Mouse (Mus musculus): ENCODE measurements around the gene BC067074. TPM values are rescaled to one million over a fixed set of nuclear protein-coding genes. Genes with fewer than 3 reads are reported as not detected.

The BC067074 gene
- polyA plus RNA-seq, 1 experiment from 2014 or later: 8.3 TPM

DNA sequence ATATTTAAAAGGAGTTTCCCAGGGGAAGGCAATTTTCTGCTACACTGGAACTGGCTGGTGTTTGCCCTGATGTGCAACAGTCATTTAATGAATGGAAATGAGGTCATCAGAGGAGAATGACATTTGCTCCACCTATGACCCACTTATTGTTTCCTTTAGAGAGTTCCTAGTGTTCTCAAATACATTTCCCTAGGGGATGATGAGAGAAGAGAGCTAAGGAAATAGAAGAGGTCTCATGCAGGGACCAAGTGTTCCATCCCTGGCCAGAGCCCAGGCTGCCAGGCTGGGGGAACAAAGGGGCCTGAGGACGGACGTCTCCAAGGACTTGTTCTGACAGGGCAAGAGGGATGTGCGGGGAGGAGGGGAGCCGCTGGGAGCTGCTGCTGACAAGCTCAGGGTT, 62.1 kb downstream of the BC067074 start:
- Histone ChIP-seq H3K27me3 (no peaks in the 10 kb centered on the region), H3K9me3 (no peaks in the 10 kb centered on the region), H3K27ac (no peak overlapping the region), H3K4me2 (replicated peaks) (no peak overlapping the region), H3K4me1 (peaks cover 4% of the 10 kb centered on the region), H3K4me3 (no peak overlapping the region), H3K36me3 (no peaks in the 10 kb centered on the region), H3K9ac (no peak overlapping the region)
- WGBS: 31% methylated on average over 4 of the region's 4 CpGs
- ATAC-seq (ENCODE audit: insufficient number of reproducible peaks, insufficient read depth, low FRiP score, low TSS enrichment): no peak

DNA sequence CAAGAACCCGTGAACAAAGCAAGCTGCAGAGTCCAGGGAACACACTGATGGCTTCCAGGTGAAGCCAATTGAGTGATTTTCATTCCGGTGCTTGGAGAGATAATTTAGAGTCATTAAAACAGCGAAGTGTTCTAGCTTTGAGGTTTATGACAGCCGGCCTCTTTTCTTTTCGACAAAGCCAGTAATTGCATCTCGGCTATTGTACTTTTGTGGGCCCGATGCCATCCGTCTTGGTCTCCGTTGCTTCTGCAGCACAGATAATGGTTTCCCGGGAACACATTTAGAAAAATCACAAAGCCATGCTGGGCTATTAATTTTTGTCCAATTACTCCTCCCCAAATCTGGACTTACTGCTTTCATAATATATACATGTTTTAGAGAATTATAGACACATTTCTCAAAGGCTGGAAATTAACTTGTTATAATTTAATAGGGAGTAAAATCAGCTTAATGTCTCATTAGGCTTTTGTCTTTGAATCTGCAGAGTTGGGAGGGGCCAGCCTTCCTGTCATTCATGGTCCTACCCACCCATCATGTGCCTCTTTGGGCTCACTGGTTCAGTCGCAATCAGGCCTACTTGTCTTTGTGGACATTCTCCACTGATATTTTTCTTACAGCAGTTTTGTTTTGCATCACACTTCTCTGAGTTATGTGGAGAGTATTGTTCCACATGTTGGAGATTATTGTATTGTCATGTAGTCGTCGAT, 64.6 kb downstream of the BC067074 start:
- H3K4me3 ChIP-seq: no peak overlapping the region
- no peaks in the 10 kb centered on the region for H3K27me3 ChIP-seq
- WGBS: 71% methylated on average over 13 of the region's 13 CpGs
- H3K27ac ChIP-seq: no peak overlapping the region
- ATAC-seq (ENCODE audit: insufficient number of reproducible peaks, insufficient read depth, low FRiP score, low TSS enrichment): no peak
- H3K36me3 ChIP-seq: no peaks in the 10 kb centered on the region
- H3K9ac ChIP-seq: no peak overlapping the region
- no peak overlapping the region for H3K4me2 ChIP-seq (replicated peaks)
- no peaks in the 10 kb centered on the region for H3K9me3 ChIP-seq
- no peaks in the 10 kb centered on the region; the same call in none of the 2 replicates for H3K4me1 ChIP-seq

DNA sequence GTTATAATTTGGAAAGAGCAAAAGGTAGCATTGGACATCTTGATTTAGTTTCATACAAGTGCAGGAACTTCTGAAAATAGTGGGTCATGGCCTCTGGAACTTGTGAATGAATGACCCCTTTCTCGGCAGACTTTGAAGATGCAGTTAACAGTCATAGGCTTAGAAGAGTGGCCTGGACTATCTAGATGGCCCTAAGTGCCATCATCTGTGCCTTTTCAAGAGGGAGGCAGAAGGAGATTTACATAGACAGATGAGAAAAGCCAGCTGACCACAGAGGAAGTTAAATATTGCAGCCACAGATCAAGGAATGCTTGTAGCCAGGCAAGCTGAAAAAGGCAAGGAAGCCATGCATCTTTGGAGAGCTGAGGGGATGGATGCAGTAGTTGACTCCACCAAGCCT, 66.7 kb downstream of the BC067074 start:
- Histone ChIP-seq H3K4me1 (no peaks in the 10 kb centered on the region; the same call in none of the 2 replicates), H3K36me3 (no peaks in the 10 kb centered on the region), H3K9ac (no peak overlapping the region), H3K4me3 (no peak overlapping the region), H3K4me2 (replicated peaks) (no peak overlapping the region), H3K27ac (no peak overlapping the region), H3K9me3 (no peaks in the 10 kb centered on the region), H3K27me3 (no peaks in the 10 kb centered on the region)
- 58% methylated on average over 1 of the region's 1 CpGs for WGBS
- no peak for ATAC-seq (ENCODE audit: insufficient number of reproducible peaks, insufficient read depth, low FRiP score, low TSS enrichment)

DNA sequence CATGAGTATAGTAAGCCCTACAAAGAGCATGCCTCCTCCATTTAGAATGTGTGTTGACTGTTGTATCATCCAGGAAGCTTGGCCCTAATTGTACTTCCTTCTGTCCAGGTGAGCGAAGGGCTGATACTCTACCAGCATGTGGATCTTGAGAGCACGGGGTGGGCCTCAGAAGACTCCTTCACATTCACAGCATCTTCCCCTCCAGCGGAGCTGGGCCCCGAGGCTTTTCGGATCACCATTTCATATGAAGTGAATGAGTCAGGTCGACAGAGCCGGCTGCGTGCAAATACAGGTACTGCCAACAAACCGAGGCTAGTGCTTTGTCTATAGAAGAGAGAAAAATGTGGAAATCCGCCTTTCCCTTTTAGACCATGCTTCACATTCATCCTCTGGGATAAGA, 73.0 kb downstream of the BC067074 start:
- H3K4me1 ChIP-seq: no peaks in the 10 kb centered on the region
- no peaks in the 10 kb centered on the region for H3K27me3 ChIP-seq
- no peak overlapping the region for H3K4me3 ChIP-seq
- no peak overlapping the region for H3K9ac ChIP-seq
- peaks cover 10% of the 10 kb centered on the region; the same call in 1 of the 2 replicates for H3K36me3 ChIP-seq
- no peak for ATAC-seq (ENCODE audit: insufficient number of reproducible peaks, insufficient read depth, low FRiP score, low TSS enrichment)
- WGBS: 90% methylated on average over 10 of the region's 10 CpGs
- no peak overlapping the region for H3K27ac ChIP-seq
- H3K4me2 ChIP-seq (replicated peaks): no peak overlapping the region
- H3K9me3 ChIP-seq: no peaks in the 10 kb centered on the region

DNA sequence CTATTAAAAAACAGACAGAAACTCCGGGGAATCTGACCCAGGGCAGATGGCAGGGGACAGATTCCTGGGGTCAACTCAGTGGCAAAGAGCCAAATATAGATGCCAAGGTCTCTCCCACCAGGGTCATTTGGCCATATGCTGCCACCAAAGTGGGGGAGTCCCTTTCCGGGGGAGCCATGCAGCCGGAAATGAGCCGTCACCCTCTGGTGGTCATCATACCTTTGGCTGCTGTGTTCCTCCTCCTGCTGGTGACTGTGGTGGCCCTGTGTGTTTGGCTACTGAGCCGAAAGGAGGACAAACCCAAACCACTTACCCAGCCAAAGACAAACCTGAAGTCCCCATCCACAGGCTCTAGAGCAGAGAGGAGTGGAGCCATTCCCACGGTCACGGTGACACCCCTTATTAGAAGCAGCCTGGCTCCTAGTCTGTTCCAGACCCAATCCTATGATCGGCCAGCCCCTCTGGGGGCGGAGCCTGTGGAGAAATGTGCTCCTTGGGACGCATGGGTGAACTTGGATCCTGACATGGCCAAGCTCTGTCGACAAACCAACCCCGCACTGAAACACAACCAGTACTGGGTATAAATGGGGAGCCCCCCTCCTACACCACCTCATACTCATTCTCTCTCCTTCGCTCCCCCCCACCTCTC, 76.1 kb downstream of the BC067074 start:
- H3K27me3 ChIP-seq: no peaks in the 10 kb centered on the region
- peaks cover 5% of the 10 kb centered on the region; the same call in 1 of the 2 replicates for H3K4me1 ChIP-seq
- no peaks in the 10 kb centered on the region for H3K9me3 ChIP-seq
- no peak overlapping the region for H3K4me3 ChIP-seq
- H3K27ac ChIP-seq: no peak overlapping the region
- H3K4me2 ChIP-seq (replicated peaks): no peak overlapping the region
- peaks cover 10% of the 10 kb centered on the region; the same call in 1 of the 2 replicates for H3K36me3 ChIP-seq
- 77% methylated on average over 13 of the region's 13 CpGs for WGBS
- ATAC-seq (ENCODE audit: insufficient number of reproducible peaks, insufficient read depth, low FRiP score, low TSS enrichment): 0 out of 2 replicates have a peak, but pooled peaks have one; percentile 6
- H3K9ac ChIP-seq: no peak overlapping the region

DNA sequence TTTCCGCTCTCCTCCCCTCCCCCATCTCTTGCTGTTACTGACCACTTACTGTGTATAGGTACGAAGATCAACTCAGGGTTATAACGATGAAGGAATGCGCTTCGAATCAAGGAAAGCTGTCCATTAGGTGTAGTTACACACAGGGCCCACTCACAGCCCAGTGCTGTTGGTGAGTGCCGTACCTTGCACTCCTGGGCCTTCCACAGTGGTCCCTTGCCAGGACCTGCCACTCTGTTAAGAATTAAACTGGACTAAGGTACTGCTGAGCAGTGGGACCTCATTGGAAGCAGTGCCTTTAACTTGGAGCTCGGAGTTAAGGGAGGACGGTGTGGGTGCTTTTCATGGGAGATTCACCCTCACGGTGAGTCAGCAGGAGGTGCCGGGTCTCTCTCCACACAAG, 76.7 kb downstream of the BC067074 start:
- 90% methylated on average over 10 of the region's 10 CpGs for WGBS
- Histone ChIP-seq H3K27ac (no peak overlapping the region), H3K36me3 (peaks cover 10% of the 10 kb centered on the region; the same call in 1 of the 2 replicates), H3K9me3 (no peaks in the 10 kb centered on the region), H3K4me1 (peaks cover 5% of the 10 kb centered on the region; the same call in 1 of the 2 replicates), H3K27me3 (no peaks in the 10 kb centered on the region), H3K9ac (no peak overlapping the region), H3K4me3 (no peak overlapping the region), H3K4me2 (replicated peaks) (no peak overlapping the region)
- ATAC-seq (ENCODE audit: insufficient number of reproducible peaks, insufficient read depth, low FRiP score, low TSS enrichment): no peak

DNA sequence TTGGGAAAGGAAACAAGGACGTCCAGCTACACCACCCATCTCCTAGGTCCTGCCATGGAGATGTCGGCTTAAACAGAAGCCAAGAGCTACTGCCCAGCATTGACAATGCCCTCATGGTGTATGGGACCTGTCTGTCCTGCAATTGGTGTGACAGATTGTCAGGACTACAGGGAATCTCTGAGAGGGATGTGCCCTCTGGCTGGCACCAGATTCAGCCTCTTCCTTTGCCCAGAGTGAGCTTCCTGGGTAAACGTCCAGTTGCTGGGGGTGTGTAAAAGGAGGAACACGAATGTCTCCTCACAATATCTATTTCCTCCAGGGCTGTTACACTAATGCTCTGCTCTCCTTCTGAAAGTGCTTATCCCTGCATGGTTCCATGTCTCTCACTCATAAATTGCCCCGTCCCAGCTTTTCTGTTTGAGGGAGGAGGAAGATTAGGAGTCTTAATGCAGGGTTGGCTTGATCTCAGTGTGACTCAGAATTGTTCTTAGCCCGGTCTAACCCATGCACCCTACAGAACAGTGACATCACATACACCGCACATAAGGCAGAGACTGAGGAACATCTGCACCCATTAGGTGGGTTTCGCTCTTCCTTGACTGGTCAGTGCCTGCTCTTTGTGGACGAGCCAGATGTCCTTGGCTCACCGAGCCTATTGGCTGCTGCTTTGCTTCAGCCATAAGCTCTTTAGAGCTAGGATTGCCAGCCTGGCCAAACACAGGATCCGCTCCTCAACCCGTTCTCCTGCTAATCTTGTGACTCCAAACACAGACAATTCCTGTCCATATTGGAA, 80.5 kb downstream of the BC067074 start:
- no peak for ATAC-seq (ENCODE audit: insufficient number of reproducible peaks, insufficient read depth, low FRiP score, low TSS enrichment)
- Histone ChIP-seq H3K27ac (no peak overlapping the region), H3K4me3 (no peak overlapping the region), H3K36me3 (no peaks in the 10 kb centered on the region), H3K4me1 (peaks cover 5% of the 10 kb centered on the region; the same call in 1 of the 2 replicates), H3K27me3 (no peaks in the 10 kb centered on the region), H3K4me2 (replicated peaks) (no peak overlapping the region), H3K9me3 (no peaks in the 10 kb centered on the region), H3K9ac (no peak overlapping the region)
- WGBS: 84% methylated on average over 12 of the region's 12 CpGs

DNA sequence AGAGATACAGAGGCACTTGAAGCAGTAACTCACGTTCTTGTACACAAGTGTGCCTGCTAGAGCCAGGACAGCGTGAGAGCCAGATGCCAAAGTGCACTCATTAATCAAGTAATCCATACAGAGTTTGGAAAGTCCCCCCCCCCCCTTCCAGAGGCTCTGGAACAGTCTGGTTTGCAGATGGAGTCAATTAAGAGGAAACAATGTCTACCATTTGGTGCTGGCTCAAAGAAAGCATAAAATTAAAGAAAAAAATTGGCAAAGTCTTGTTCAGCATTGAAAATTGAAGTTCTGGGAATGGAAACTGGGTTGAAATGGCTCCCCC, 81.1 kb downstream of the BC067074 start:
- H3K27ac ChIP-seq: no peak overlapping the region
- H3K9me3 ChIP-seq: no peaks in the 10 kb centered on the region
- H3K4me2 ChIP-seq (replicated peaks): no peak overlapping the region
- no peak overlapping the region for H3K4me3 ChIP-seq
- no peak for ATAC-seq (ENCODE audit: insufficient number of reproducible peaks, insufficient read depth, low FRiP score, low TSS enrichment)
- no peaks in the 10 kb centered on the region for H3K36me3 ChIP-seq
- WGBS: 33% methylated on average over 2 of the region's 2 CpGs
- H3K4me1 ChIP-seq: peaks cover 5% of the 10 kb centered on the region; the same call in 1 of the 2 replicates
- H3K27me3 ChIP-seq: no peaks in the 10 kb centered on the region
- no peak overlapping the region for H3K9ac ChIP-seq

DNA sequence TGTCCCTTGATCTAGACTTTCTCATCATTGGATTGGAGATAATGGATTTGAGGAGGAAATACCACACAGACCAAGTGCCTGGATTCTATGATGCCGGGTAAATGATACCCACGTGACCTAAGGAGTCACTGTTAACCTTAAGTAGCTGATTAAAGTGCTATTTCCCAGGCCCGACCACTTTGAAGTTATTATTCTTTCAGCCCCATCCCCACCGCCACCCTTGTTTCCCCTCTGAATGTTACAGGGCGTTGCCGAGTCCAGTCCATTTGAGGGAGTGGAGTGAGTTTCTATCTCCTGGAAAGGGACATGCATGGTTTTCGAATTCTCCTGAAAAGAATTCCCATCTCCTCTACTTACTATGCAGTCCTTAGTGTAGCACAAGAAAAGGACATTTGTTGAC, 84.7 kb downstream of the BC067074 start:
- Histone ChIP-seq H3K4me3 (no peak overlapping the region), H3K9me3 (no peaks in the 10 kb centered on the region), H3K27me3 (no peaks in the 10 kb centered on the region), H3K9ac (no peak overlapping the region), H3K4me2 (replicated peaks) (no peak overlapping the region), H3K27ac (no peak overlapping the region), H3K4me1 (peaks cover 5% of the 10 kb centered on the region; the same call in 1 of the 2 replicates), H3K36me3 (no peaks in the 10 kb centered on the region)
- WGBS: 75% methylated on average over 7 of the region's 7 CpGs
- no peak for ATAC-seq (ENCODE audit: insufficient number of reproducible peaks, insufficient read depth, low FRiP score, low TSS enrichment)

DNA sequence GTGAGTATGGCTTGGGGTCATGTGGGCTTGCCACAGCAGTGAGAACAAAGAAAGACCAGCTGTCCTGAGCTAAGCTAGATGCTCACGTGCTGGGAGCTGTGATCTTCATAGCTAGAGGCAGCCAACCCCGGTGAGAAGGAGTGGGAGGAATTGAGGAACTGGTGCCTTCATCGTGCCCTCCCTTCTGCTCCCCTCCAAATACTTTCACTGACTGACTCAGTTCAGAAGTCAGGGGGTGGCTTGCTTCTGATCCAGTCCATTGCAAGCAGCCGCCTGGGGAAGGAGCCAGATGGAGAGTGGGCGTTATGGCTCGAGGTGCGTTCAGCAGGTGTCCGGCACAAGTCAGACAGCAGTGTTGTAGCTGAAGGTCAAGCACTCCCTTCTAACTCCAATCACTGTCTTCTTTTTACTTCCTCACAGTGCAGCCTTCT, 86.0 kb downstream of the BC067074 start:
- Histone ChIP-seq H3K9ac (no peak overlapping the region), H3K4me1 (peaks cover under 1% of the 10 kb centered on the region; the same call in 1 of the 2 replicates), H3K36me3 (no peaks in the 10 kb centered on the region), H3K4me2 (replicated peaks) (no peak overlapping the region), H3K4me3 (no peak overlapping the region), H3K9me3 (no peaks in the 10 kb centered on the region), H3K27me3 (no peaks in the 10 kb centered on the region), H3K27ac (no peak overlapping the region)
- 87% methylated on average over 8 of the region's 8 CpGs for WGBS
- ATAC-seq (ENCODE audit: insufficient number of reproducible peaks, insufficient read depth, low FRiP score, low TSS enrichment): no peak

DNA sequence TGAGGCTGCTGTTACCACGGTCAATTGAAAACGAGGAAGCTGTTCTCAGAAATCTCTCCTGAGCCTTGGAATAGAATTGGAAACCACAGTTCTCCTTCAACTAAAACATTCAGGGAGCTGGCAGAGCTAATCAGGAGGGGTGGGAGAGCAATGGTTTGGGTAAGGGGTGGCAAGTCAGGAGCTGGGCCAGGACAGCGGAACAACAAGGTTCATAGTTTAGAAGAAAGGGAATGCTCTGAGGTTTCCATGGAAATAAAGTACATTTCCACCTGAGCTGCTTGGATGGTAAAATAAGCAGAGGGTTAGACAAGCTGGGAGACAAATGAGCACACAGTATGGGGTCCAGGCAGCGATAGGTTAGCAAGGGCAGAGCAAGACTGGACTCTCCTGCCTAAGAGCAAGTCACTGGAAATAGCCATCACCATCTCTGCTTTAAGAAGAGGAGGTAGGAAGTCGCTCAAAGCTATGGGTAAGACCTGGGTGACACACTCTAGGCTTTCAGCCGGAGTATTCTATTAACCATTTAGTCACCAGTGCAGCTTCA, 86.9 kb downstream of the BC067074 start:
- 58% methylated on average over 6 of the region's 6 CpGs for WGBS
- Histone ChIP-seq H3K36me3 (no peaks in the 10 kb centered on the region), H3K4me3 (no peak overlapping the region), H3K4me2 (replicated peaks) (no peak overlapping the region), H3K4me1 (no peaks in the 10 kb centered on the region), H3K27ac (no peak overlapping the region), H3K27me3 (no peaks in the 10 kb centered on the region), H3K9ac (no peak overlapping the region), H3K9me3 (no peaks in the 10 kb centered on the region)
- no peak for ATAC-seq (ENCODE audit: insufficient number of reproducible peaks, insufficient read depth, low FRiP score, low TSS enrichment)

Data from embryonic facial prominence, embryonic 12.5 days (tissue).